Mouse (Mus musculus) E14TG2a.4 (cell line): Measurements from ENCODE around the gene Palm.
A peak's percentile ranks its signal among the peaks of the same experiment; 100 is the strongest.

Experiments used
- H3K27me3 ChIP-seq: 2 replicates; pipeline ENCODE4 v1.6.1; 2014; ENCODE audit warnings: low read length, control low read depth; ENCODE audit not compliant: insufficient read depth
- H3K36me3 ChIP-seq: 2 replicates; pipeline ENCODE4 v1.6.1; 2014; ENCODE audit warnings: low read length, control low read depth; ENCODE audit not compliant: insufficient read depth
- H3K4me1 ChIP-seq: replicated peaks from 2 replicates; pipeline ENCODE4 v1.6.1; 2014; ENCODE audit warnings: low read depth, low read length, control low read depth
- H3K4me3 ChIP-seq: replicated peaks from 2 replicates; pipeline ENCODE4 v1.5.1; 2014; ENCODE audit warnings: mild to moderate bottlenecking, low read length
- H3K9me3 ChIP-seq: 2 replicates; pipeline ENCODE4 v1.6.1; 2014; ENCODE audit warnings: low read length, control low read depth
- CTCF ChIP-seq: conservative IDR thresholded peaks from 2 replicates; pipeline ENCODE4 v1.5.1; 2014; ENCODE audit warnings: low read length
- NANOG ChIP-seq: IDR thresholded peaks from 2 replicates; pipeline ENCODE4 v1.6.1; 2014; ENCODE audit warnings: borderline replicate concordance, low read length, mixed read lengths
- POU5F1 ChIP-seq: IDR thresholded peaks from 2 replicates; pipeline ENCODE4 v1.6.1; 2014; ENCODE audit warnings: low read length, borderline replicate concordance

Gene Palm

GRCm38 (mm10) chr10:79855558-79856184 lies 62.3 kb downstream of the Palm start:
- Histone ChIP-seq H3K9me3 (no peaks in the 10 kb centered on the region), H3K36me3 (peaks cover 54% of the 10 kb centered on the region), H3K4me1 (peaks cover 74% of the 10 kb centered on the region), H3K4me3 (peak overlapping the region; percentile 97), H3K27me3 (no peaks in the 10 kb centered on the region)
- TF ChIP-seq NANOG (no peak), CTCF (no peak), POU5F1 (no peak)

- Histone ChIP-seq H3K36me3 (peaks cover 60% of the 10 kb centered on the region), H3K4me1 (peaks cover 74% of the 10 kb centered on the region), H3K9me3 (no peaks in the 10 kb centered on the region), H3K4me3 (peak overlapping the region; percentile 97), H3K27me3 (no peaks in the 10 kb centered on the region)
- TF ChIP-seq CTCF = no peak
- TF ChIP-seq POU5F1 = no peak
- TF ChIP-seq NANOG = no peak
Measured at GRCm38 (mm10) chr10:79856280-79856679, 62.9 kb downstream of the Palm start.

- Histone ChIP-seq H3K4me3 (peak overlapping the region; percentile 97), H3K9me3 (no peaks in the 10 kb centered on the region), H3K36me3 (peaks cover 66% of the 10 kb centered on the region), H3K4me1 (peaks cover 73% of the 10 kb centered on the region), H3K27me3 (no peaks in the 10 kb centered on the region)
- TF ChIP-seq POU5F1 = no peak
Measured at GRCm38 (mm10) chr10:79856704-79857451, 63.5 kb downstream of the Palm start.

- TF ChIP-seq CTCF (no peak), POU5F1 (no peak), NANOG (no peak)
- Histone ChIP-seq H3K9me3 (no peaks in the 10 kb centered on the region), H3K27me3 (no peaks in the 10 kb centered on the region), H3K4me1 (peaks cover 73% of the 10 kb centered on the region), H3K36me3 (peaks cover 72% of the 10 kb centered on the region), H3K4me3 (peak overlapping the region; percentile 97)
Measured at GRCm38 (mm10) chr10:79857452-79857811, 64.1 kb downstream of the Palm start.

- peaks cover 77% of the 10 kb centered on the region for H3K36me3 ChIP-seq
- H3K27me3 ChIP-seq = no peaks in the 10 kb centered on the region
- H3K9me3 ChIP-seq = no peaks in the 10 kb centered on the region
- H3K4me1 ChIP-seq = peaks cover 73% of the 10 kb centered on the region
- TF ChIP-seq NANOG (no peak), CTCF (no peak), POU5F1 (no peak)
- peak overlapping the region; percentile 97 for H3K4me3 ChIP-seq
Measured at GRCm38 (mm10) chr10:79857894-79858293, 64.5 kb downstream of the Palm start.

- peaks cover 72% of the 10 kb centered on the region for H3K4me1 ChIP-seq
- no peaks in the 10 kb centered on the region for H3K27me3 ChIP-seq
- TF ChIP-seq NANOG (no peak), POU5F1 (no peak)
- H3K4me3 ChIP-seq = peak overlapping the region; percentile 97
- H3K9me3 ChIP-seq = no peaks in the 10 kb centered on the region
- H3K36me3 ChIP-seq = peaks cover 83% of the 10 kb centered on the region
Measured at GRCm38 (mm10) chr10:79858416-79859074, 65.2 kb downstream of the Palm start.

GRCm38 (mm10) chr10:79859116-79859515 lies 65.7 kb downstream of the Palm start:
- Histone ChIP-seq H3K36me3 (peaks cover 89% of the 10 kb centered on the region), H3K4me1 (peaks cover 72% of the 10 kb centered on the region), H3K27me3 (no peaks in the 10 kb centered on the region), H3K4me3 (peak overlapping the region; percentile 97), H3K9me3 (no peaks in the 10 kb centered on the region)
- TF ChIP-seq NANOG (no peak), POU5F1 (no peak), CTCF (no peak)

- H3K27me3 ChIP-seq = no peaks in the 10 kb centered on the region
Measured at GRCm38 (mm10) chr10:79860079-79860911, 66.9 kb downstream of the Palm start.

More at GRCm38 (mm10) chr10:79860079-79860911, 66.9 kb downstream of the Palm start:
- H3K4me1 ChIP-seq = peaks cover 79% of the 10 kb centered on the region
- no peaks in the 10 kb centered on the region for H3K9me3 ChIP-seq
- peak overlapping the region; percentile 97 for H3K4me3 ChIP-seq
- TF ChIP-seq CTCF (no peak), POU5F1 (no peak), NANOG (no peak)
- peaks cover 98% of the 10 kb centered on the region for H3K36me3 ChIP-seq
